Mouse (Mus musculus): ENCODE data around the gene Xirp1.

The Xirp1 gene

GRCm38 (mm10) chr9:119970221-119970620 lies 53.2 kb downstream of the Xirp1 start:
- DNase-seq: peak; percentile 85 to 88

- DNase-seq: no peak
Measured at GRCm38 (mm10) chr9:119969811-119970210, 53.6 kb downstream of the Xirp1 start.

- DNase-seq: no peak
Measured at GRCm38 (mm10) chr9:119966221-119966910, 57.0 kb downstream of the Xirp1 start.

- peak in 1 of 2 experiments; percentile 54 for DNase-seq
Measured at GRCm38 (mm10) chr9:119965186-119965585, 58.2 kb downstream of the Xirp1 start.

- no peak for DNase-seq
Measured at GRCm38 (mm10) chr9:119964206-119964605, 59.2 kb downstream of the Xirp1 start.

All from kidney, postnatal 4 days (tissue).